Mouse (Mus musculus) spleen, adult 2 months (tissue): ENCODE data around the gene AI854703.

Source experiments
- CTCF ChIP-seq: fragments of 200-500 bp; IDR thresholded peaks from 2 replicates; pipeline ENCODE4 v1.5.1; 2011; ENCODE audit warnings: mild to moderate bottlenecking, inconsistent platforms; ENCODE audit not compliant: insufficient read depth, insufficient read length, insufficient replicate concordance; ENCODE audit errors: extremely low read depth
- POLR2A ChIP-seq: fragments of 200-500 bp; IDR thresholded peaks from 2 replicates; pipeline ENCODE4 v1.6.1; 2011; ENCODE audit warnings: low read depth, low read length, inconsistent platforms

- TF ChIP-seq POLR2A (no peak), CTCF (no peak)
Observed at GRCm38 (mm10) chr6:48582037-48582436, 44.5 kb upstream of the AI854703 start.
